Mouse (Mus musculus) C2C12 (cell line): ENCODE data around the gene Lsm7.

Experiments
- CEBPB ChIP-seq: IDR thresholded peaks from one replicate; pipeline ENCODE4 v1.6.1; 2011; ENCODE audit warnings: low read depth, mild to moderate bottlenecking, control low read depth, moderate library complexity
- CTCF ChIP-seq: IDR thresholded peaks from one replicate; pipeline ENCODE4 v1.5.1; 2011; ENCODE audit not compliant: control insufficient read depth, insufficient read depth, insufficient read length
- MAX ChIP-seq: IDR thresholded peaks from one replicate; pipeline ENCODE4 v1.6.1; 2011; ENCODE audit warnings: mild to moderate bottlenecking, control low read depth
- MYOD1 ChIP-seq: IDR thresholded peaks from one replicate; pipeline ENCODE4 v1.6.1; 2011; ENCODE audit warnings: low read depth; ENCODE audit not compliant: control insufficient read depth, insufficient read length
- MYOG ChIP-seq: IDR thresholded peaks from one replicate; pipeline ENCODE4 v1.6.1; 2011; ENCODE audit not compliant: control insufficient read depth, insufficient read length; ENCODE audit errors: extremely low read depth
- USF1 ChIP-seq: IDR thresholded peaks from one replicate; pipeline ENCODE4 v1.6.1; 2011; ENCODE audit warnings: low read depth, mild to moderate bottlenecking, control low read depth, moderate library complexity

DNA sequence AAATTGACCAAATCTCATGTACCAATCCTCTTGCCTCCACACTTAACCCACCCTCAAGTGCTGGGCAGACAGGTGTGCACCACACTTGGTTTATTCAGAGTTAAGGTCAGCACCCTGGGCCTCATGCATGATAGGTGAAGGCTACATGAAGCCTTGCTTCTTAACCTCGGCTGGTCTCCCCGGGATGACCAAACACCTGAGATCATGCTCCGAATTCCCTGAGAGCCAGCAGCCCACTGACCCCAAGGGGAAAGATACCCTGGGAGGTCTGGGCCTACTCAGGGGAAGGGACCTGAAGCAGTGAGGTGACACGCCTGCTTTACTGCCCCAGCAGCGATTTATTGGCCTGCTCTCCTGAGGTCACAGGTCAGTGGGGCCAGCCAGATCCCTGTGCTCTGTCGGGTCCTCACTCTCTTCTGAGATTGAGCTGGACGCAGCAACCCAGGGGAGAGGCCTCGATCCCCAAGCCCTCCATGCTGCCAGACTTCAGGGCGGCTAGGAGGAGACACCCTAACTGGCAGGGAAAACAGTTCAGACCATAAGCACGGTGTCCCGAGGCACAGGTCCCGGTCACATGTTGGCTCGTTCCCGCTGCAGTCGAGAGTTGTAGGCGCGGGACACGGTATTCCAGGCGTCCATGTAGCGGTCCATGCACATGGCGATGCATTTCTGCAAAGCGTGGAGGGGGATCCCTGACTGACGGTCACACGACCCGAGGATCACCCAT, 44.7 kb upstream of the Lsm7 start:
- no peak for TF ChIP-seq CTCF
- no peak for TF ChIP-seq MYOG
- TF ChIP-seq CEBPB = no peak
- TF ChIP-seq MAX = peak; percentile 62
- no peak for TF ChIP-seq MYOD1
- no peak for TF ChIP-seq USF1
